Mouse (Mus musculus) CH12.LX (cell line): ENCODE data around the gene Frmd3. TPM values are rescaled to one million over a fixed set of nuclear protein-coding genes. Genes with fewer than 3 reads are reported as not detected.

ENCODE experiments used
- DNase-seq: peaks from one replicate; pipeline ENCODE4 v3.0.0-alpha.2; 2013; ENCODE audit errors: extremely low read depth
- H3K27ac ChIP-seq: 2 replicates; pipeline ENCODE4 v1.5.1; 2012; ENCODE audit warnings: low read depth, mild to moderate bottlenecking, control low read depth, moderate library complexity; ENCODE audit not compliant: insufficient read depth
- H3K27me3 ChIP-seq: replicated peaks from 2 replicates; pipeline ENCODE3; 2012; ENCODE audit warnings: inconsistent platforms
- H3K36me3 ChIP-seq, 2 experiments: replicated peaks in 1 of 2; 2 replicates each; pipeline versions ENCODE3 to v1.6.1; 2012; ENCODE audit warnings: inconsistent platforms in 1 of 2, low read length in 1 of 2, mild to moderate bottlenecking in 1 of 2, mixed read lengths in 1 of 2, moderate library complexity in 1 of 2; ENCODE audit not compliant: control insufficient read depth in 1 of 2, insufficient read depth in 1 of 2
- H3K4me1 ChIP-seq, 2 experiments: 2 replicates each; pipeline ENCODE4 v1.6.1; 2012; ENCODE audit warnings: inconsistent platforms in 1 of 2, moderate library complexity in 1 of 2; ENCODE audit not compliant: insufficient read depth in 2 of 2, control insufficient read depth in 1 of 2
- H3K4me2 ChIP-seq: 2 replicates; pipeline ENCODE4 v1.6.1; 2012; ENCODE audit warnings: low read depth, mild to moderate bottlenecking, control low read depth; ENCODE audit not compliant: poor library complexity, insufficient read depth, severe bottlenecking
- H3K4me3 ChIP-seq, 3 experiments: fragments of 150-350 bp in 1 of 3; sonication (generic) in 1 of 3; replicated peaks in 1 of 3; 2 replicates each; pipeline versions ENCODE3 to v1.5.1; 2011 to 2012; ENCODE audit warnings: low read depth in 2 of 3, low read length in 2 of 3, mild to moderate bottlenecking in 2 of 3, moderate library complexity in 2 of 3, control low read depth in 1 of 3, improper control_type of control experiment in 1 of 3, inconsistent platforms in 1 of 3, mixed read lengths in 1 of 3; ENCODE audit not compliant: poor library complexity in 1 of 3
- H3K79me2 ChIP-seq: replicated peaks from 2 replicates; pipeline ENCODE4 v1.6.1; 2012; ENCODE audit warnings: mild to moderate bottlenecking, moderate library complexity; ENCODE audit not compliant: control insufficient read depth, poor library complexity, insufficient read depth, severe bottlenecking; ENCODE audit errors: extremely low read depth
- H3K9ac ChIP-seq: 2 replicates; pipeline ENCODE4 v1.6.1; 2012; ENCODE audit warnings: low read depth, mild to moderate bottlenecking, control low read depth, moderate library complexity; ENCODE audit not compliant: insufficient read depth
- H3K9me3 ChIP-seq: replicated peaks from 2 replicates; pipeline ENCODE3; 2012; ENCODE audit warnings: low read length, inconsistent platforms, mixed read lengths
- CHD1 ChIP-seq: IDR thresholded peaks from 2 replicates; pipeline ENCODE4 v1.6.1; 2012; ENCODE audit warnings: low read depth, low read length, improper control_type of control experiment, inconsistent platforms
- CHD2 ChIP-seq: IDR thresholded peaks from 2 replicates; pipeline ENCODE4 v1.6.1; 2011; ENCODE audit warnings: low read length, improper control_type of control experiment
- ELF1 ChIP-seq: IDR thresholded peaks from 2 replicates; pipeline ENCODE4 v1.6.1; 2014; ENCODE audit warnings: low read depth, mild to moderate bottlenecking, inconsistent platforms, low read length, improper control_type of control experiment
- GABPA ChIP-seq: IDR thresholded peaks from 2 replicates; pipeline ENCODE4 v1.6.1; 2012; ENCODE audit warnings: low read depth, low read length, improper control_type of control experiment, inconsistent platforms; ENCODE audit not compliant: insufficient replicate concordance
- JUND ChIP-seq: conservative IDR thresholded peaks from 2 replicates; pipeline ENCODE4 v1.6.1; 2011; ENCODE audit warnings: low read depth, low read length, improper control_type of control experiment
- KAT2A ChIP-seq: IDR thresholded peaks from 2 replicates; pipeline ENCODE4 v1.6.1; 2012; ENCODE audit warnings: low read length, improper control_type of control experiment, inconsistent platforms; ENCODE audit not compliant: insufficient replicate concordance
- MAFK ChIP-seq: IDR thresholded peaks from 2 replicates; pipeline ENCODE4 v1.6.1; 2011; ENCODE audit warnings: low read length, improper control_type of control experiment; ENCODE audit not compliant: insufficient replicate concordance
- MAX ChIP-seq: IDR thresholded peaks from 2 replicates; pipeline ENCODE4 v1.6.1; 2011; ENCODE audit warnings: low read length, improper control_type of control experiment
- MEF2A ChIP-seq: IDR thresholded peaks from 2 replicates; pipeline ENCODE4 v1.6.1; 2014; ENCODE audit warnings: low read depth, mild to moderate bottlenecking, inconsistent platforms, low read length, improper control_type of control experiment, borderline replicate concordance
- MXI1 ChIP-seq: IDR thresholded peaks from 2 replicates; pipeline ENCODE4 v1.6.1; 2011; ENCODE audit warnings: mild to moderate bottlenecking, low read depth, low read length, improper control_type of control experiment
- NELFE ChIP-seq: IDR thresholded peaks from 2 replicates; pipeline ENCODE4 v1.6.1; 2011; ENCODE audit warnings: low read depth, low read length, improper control_type of control experiment
- NRF1 ChIP-seq: IDR thresholded peaks from 2 replicates; pipeline ENCODE4 v1.6.1; 2014; ENCODE audit warnings: low read depth, mild to moderate bottlenecking, inconsistent platforms, low read length, improper control_type of control experiment, moderate library complexity
- POLR2A ChIP-seq: IDR thresholded peaks from 2 replicates; pipeline ENCODE4 v1.6.1; 2011; ENCODE audit warnings: low read depth, mild to moderate bottlenecking, improper control_type of control experiment, low read length
- POLR2AphosphoS2 ChIP-seq: IDR thresholded peaks from 2 replicates; pipeline ENCODE4 v1.6.1; 2011; ENCODE audit warnings: low read depth, low read length, improper control_type of control experiment
- RCOR1 ChIP-seq: conservative IDR thresholded peaks from 2 replicates; pipeline ENCODE4 v1.6.1; 2012; ENCODE audit warnings: low read depth, mild to moderate bottlenecking, inconsistent platforms, low read length, improper control_type of control experiment
- SIN3A ChIP-seq: IDR thresholded peaks from 2 replicates; pipeline ENCODE4 v1.6.1; 2012; ENCODE audit warnings: low read length, improper control_type of control experiment, inconsistent platforms
- SMC3 ChIP-seq: IDR thresholded peaks from 2 replicates; pipeline ENCODE4 v1.6.1; 2011; ENCODE audit warnings: low read depth, low read length, improper control_type of control experiment
- TBP ChIP-seq: conservative IDR thresholded peaks from 2 replicates; pipeline ENCODE4 v1.6.1; 2011; ENCODE audit warnings: low read depth, low read length, improper control_type of control experiment
- TCF12 ChIP-seq: IDR thresholded peaks from 2 replicates; pipeline ENCODE4 v1.6.1; 2014; ENCODE audit warnings: low read depth, mild to moderate bottlenecking, inconsistent platforms, low read length, improper control_type of control experiment
- UBTF ChIP-seq: IDR thresholded peaks from 2 replicates; pipeline ENCODE4 v1.6.1; 2012; ENCODE audit warnings: low read depth, mild to moderate bottlenecking, inconsistent platforms, low read length, improper control_type of control experiment, moderate library complexity
- USF1 ChIP-seq: IDR thresholded peaks from 2 replicates; pipeline ENCODE4 v1.6.1; 2014; ENCODE audit warnings: low read depth, mild to moderate bottlenecking, inconsistent platforms, low read length, improper control_type of control experiment
- ZMIZ1 ChIP-seq: IDR thresholded peaks from 2 replicates; pipeline ENCODE4 v1.6.1; 2012; ENCODE audit warnings: low read depth, mild to moderate bottlenecking, inconsistent platforms, low read length, improper control_type of control experiment
- ZNF384 ChIP-seq: IDR thresholded peaks from 2 replicates; pipeline ENCODE4 v1.6.1; 2012; ENCODE audit warnings: low read depth, low read length, improper control_type of control experiment, inconsistent platforms
- dilution Hi-C: fragments of 300-500 bp; cut with MboI; formaldehyde crosslinking; loops from 2 replicates; pipeline ENCODE4 v1.14.3; 2020; ENCODE audit warnings: low sequenced_read_pairs; ENCODE audit not compliant: extremely low pct_unique_long_range_greater_than_20kb, extremely low pct_ligation_motif_present
- in situ Hi-C: fragments of 300-500 bp; cut with MboI; formaldehyde crosslinking; loops from 3 replicates; pipeline ENCODE4 v1.14.3; 2019; ENCODE audit warnings: low sequenced_read_pairs, low pct_ligation_motif_present, low pct_unique_long_range_greater_than_20kb, mixed read lengths
- polyA plus RNA-seq: library from polyadenylated mRNA; unstranded; fragments of >175 nt; gene quantifications from 2 replicates; pipeline ENCODE4 v1.2.1, GENCODE M21; 2012; ENCODE audit warnings: low read depth; ENCODE audit not compliant: insufficient read length
- total RNA-seq, 2 experiments: library from RNA; depleted of rRNA; stranded (reverse); fragments of 300-350 nt in 1 of 2; fragments of >200 nt in 1 of 2; gene quantifications; 2 replicates each; pipeline ENCODE4 v1.2.3; 2012 to 2014

Gene Frmd3
- total and polyA plus RNA-seq, 3 experiments = not detected

GRCm38 (mm10) chr4:74012700-74013099, 542 bp upstream of the Frmd3 start:
- in situ Hi-C loops = no loop called here
- Histone ChIP-seq H3K4me1 (no peaks in the 10 kb centered on the region), H3K4me2 (no peak overlapping the region), H3K27ac (no peak overlapping the region), H3K9me3 (peaks cover 50% of the 10 kb centered on the region), H3K9ac (no peak overlapping the region), H3K36me3 (no peaks in the 10 kb centered on the region), H3K79me2 (no peaks in the 10 kb centered on the region), H3K4me3 (no peak overlapping the region), H3K27me3 (no peaks in the 10 kb centered on the region)
- dilution Hi-C loops = no loop called here
- TF ChIP-seq GABPA = no peak
- no peak for TF ChIP-seq ELF1
- TF ChIP-seq MAX = no peak
- no peak for TF ChIP-seq UBTF
- TF ChIP-seq JUND = no peak
- no peak for TF ChIP-seq KAT2A
- no peak for TF ChIP-seq TBP
- TF ChIP-seq SMC3 = no peak
- TF ChIP-seq USF1 = no peak
- TF ChIP-seq NELFE = no peak
- no peak for TF ChIP-seq NRF1
- no peak for TF ChIP-seq POLR2A
- no peak for TF ChIP-seq ZMIZ1
- no peak for TF ChIP-seq CHD1
- TF ChIP-seq SIN3A = no peak
- TF ChIP-seq MXI1 = no peak
- no peak for TF ChIP-seq MEF2A
- no peak for TF ChIP-seq RCOR1
- TF ChIP-seq MAFK = no peak
- no peak for TF ChIP-seq TCF12
- DNase-seq = no peak

DNA sequence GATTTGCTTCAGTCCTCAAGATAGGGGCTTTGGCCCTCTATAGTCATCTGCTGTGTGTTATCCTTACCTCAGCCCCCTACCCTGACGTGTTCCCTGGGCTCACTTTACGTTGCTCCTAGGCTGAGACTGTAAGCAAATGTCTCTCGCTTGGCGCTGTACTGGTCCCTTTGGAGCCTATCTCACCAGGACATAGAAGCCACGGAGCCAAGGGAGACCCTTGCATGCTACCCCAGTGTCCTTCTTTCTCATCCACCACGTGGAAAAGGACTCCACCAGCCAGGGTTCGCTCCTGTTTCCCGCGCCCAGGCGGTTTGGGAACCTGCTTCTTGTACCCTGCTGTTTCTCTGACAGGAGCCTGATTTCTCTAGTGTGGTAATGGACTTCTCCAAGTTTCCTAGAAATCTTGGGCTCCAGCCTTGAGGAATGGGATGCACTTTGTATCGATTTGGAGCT, 832 bp downstream of the Frmd3 start:
- TF ChIP-seq MXI1 (no peak), ZNF384 (no peak), UBTF (no peak), SIN3A (no peak), ELF1 (no peak), POLR2AphosphoS2 (no peak), CHD2 (no peak), POLR2A (no peak)
- in situ Hi-C loops (no loop called here), dilution Hi-C loops (no loop called here)
- Histone ChIP-seq H3K4me3 (no peak overlapping the region), H3K9ac (no peak overlapping the region), H3K27ac (no peak overlapping the region), H3K4me1 (no peaks in the 10 kb centered on the region), H3K4me2 (no peak overlapping the region), H3K79me2 (no peaks in the 10 kb centered on the region), H3K27me3 (no peaks in the 10 kb centered on the region), H3K36me3 (no peaks in the 10 kb centered on the region), H3K9me3 (peaks cover 53% of the 10 kb centered on the region)
- DNase-seq = no peak
